Comparison of ENCODE assay signal across 24 mouse cellular contexts in genomic region chr5:34972471-34972870, GRCm38 (mm10). TPM values are rescaled to one million over a fixed set of nuclear protein-coding genes. Genes with fewer than 3 reads are reported as not detected.
A peak's percentile ranks its signal among the peaks of the same experiment; 100 is the strongest.
DNase-seq lines count a peak whose midpoint lies in the region; ATAC-seq lines count a peak whose summit lies in the region.
"Had no signal": no experiment of that assay in that cellular context is flagged by ENCODE, and none has a peak within 500 bp of the region (broad histone marks: within the 10 kb centered on the region; RNA-seq: fewer than 3 reads in every experiment).

No protein-coding gene starts in this region.

- peaks cover 17% of the 10 kb centered on the region for H3K36me3 ChIP-seq in heart, embryonic 11.5 days (ENCODE audit: control insufficient read depth, insufficient read depth, low read length)
- peaks cover 42% of the 10 kb centered on the region for H3K36me3 ChIP-seq in liver, embryonic 12.5 days
- peaks cover 92% of the 10 kb centered on the region for H3K36me3 ChIP-seq in midbrain, embryonic 10.5 days

- ATAC-seq in heart, embryonic 11.5 days (replicated peaks; ENCODE audit: insufficient number of reproducible peaks, low FRiP score, low TSS enrichment), result no peak
- peak; percentile 40 for ATAC-seq in CD4-positive, CD25-positive, alpha-beta regulatory T cell, adult 4 months
- no peak for ATAC-seq in liver, embryonic 12.5 days
- ATAC-seq: midbrain, embryonic 16.5 days had no signal

- no peak overlapping the region for H3K4me3 ChIP-seq in heart, embryonic 11.5 days (ENCODE audit: low read depth, low read length)
- no peak overlapping the region for H3K4me3 ChIP-seq in liver, embryonic 12.5 days
- no peak overlapping the region for H3K4me3 ChIP-seq in midbrain, embryonic 10.5 days
- H3K4me3 ChIP-seq: embryonic facial prominence, embryonic 13.5 days; erythroblast, embryonic 14.5 days; forebrain, embryonic 12.5 days; lung, embryonic 15.5 days; myocyte had no signal

- no peak overlapping the region for H3K9ac ChIP-seq in heart, embryonic 11.5 days (ENCODE audit: low read depth, low read length)
- peak overlapping the region; percentile 2; the same call in 1 of the 2 replicates for H3K9ac ChIP-seq in liver, embryonic 12.5 days
- H3K9ac ChIP-seq: embryonic facial prominence, embryonic 13.5 days; forebrain, embryonic 12.5 days; lung, embryonic 15.5 days had no signal

- no peaks in the 10 kb centered on the region for H3K9me3 ChIP-seq in heart, embryonic 11.5 days (replicated peaks; ENCODE audit: control insufficient read depth, low read length)
- no peaks in the 10 kb centered on the region for H3K9me3 ChIP-seq in liver, embryonic 12.5 days (replicated peaks)
- no peaks in the 10 kb centered on the region for H3K9me3 ChIP-seq in midbrain, embryonic 10.5 days (replicated peaks)
- H3K9me3 ChIP-seq: embryonic facial prominence, embryonic 13.5 days; forebrain, embryonic 12.5 days; lung, embryonic 15.5 days had no signal

- peak overlapping the region; percentile 69; the same call in 1 of the 2 replicates for H3K27ac ChIP-seq in heart, embryonic 11.5 days (ENCODE audit: low read depth, low read length)
- peak overlapping the region; percentile 94 for H3K27ac ChIP-seq in liver, embryonic 12.5 days
- H3K27ac ChIP-seq in midbrain, embryonic 10.5 days (replicated peaks), result no peak overlapping the region
- H3K27ac ChIP-seq: embryonic facial prominence, embryonic 13.5 days; forebrain, embryonic 12.5 days; kidney, postnatal 0 days; lung, embryonic 15.5 days; macrophage had no signal

- no peak for DNase-seq in heart, adult 11 months
- peak; percentile 31 for DNase-seq in naive thymus-derived CD4-positive, alpha-beta T cell, adult 2 months (ENCODE audit: low read depth)
- DNase-seq in midbrain, embryonic 10.5 days (ENCODE audit: low spot score), result no peak
- DNase-seq in thymus, postnatal 14 days, result no peak
- DNase-seq: adrenal gland, postnatal 10 days; B cell, adult 2 months; cerebellum, adult 2 months; cerebellum, postnatal 25 days; embryo, embryonic 11 days; kidney, adult 18-20 months; layer of hippocampus, adult 9-11 months; right cerebral cortex, postnatal 4 days; thymus, postnatal 4 days had no signal

- H3K4me1 ChIP-seq in heart, embryonic 11.5 days (ENCODE audit: control insufficient read depth, insufficient read depth, low read length), result peaks cover 50% of the 10 kb centered on the region
- H3K4me1 ChIP-seq in liver, embryonic 12.5 days, result peaks cover 97% of the 10 kb centered on the region
- peaks cover 9% of the 10 kb centered on the region for H3K4me1 ChIP-seq in midbrain, embryonic 10.5 days
- H3K4me1 ChIP-seq: lung, embryonic 15.5 days had no signal

- H3K27me3 ChIP-seq in heart, embryonic 11.5 days (ENCODE audit: control insufficient read depth, insufficient read depth, low read length), result no peaks in the 10 kb centered on the region
- no peaks in the 10 kb centered on the region for H3K27me3 ChIP-seq in liver, embryonic 12.5 days (replicated peaks)
- H3K27me3 ChIP-seq in midbrain, embryonic 10.5 days (ENCODE audit: low read depth, poor library complexity, severe bottlenecking), result no peaks in the 10 kb centered on the region
- H3K27me3 ChIP-seq: embryonic facial prominence, embryonic 13.5 days; forebrain, embryonic 12.5 days; lung, embryonic 15.5 days had no signal

- 66% methylated on average over 3 of the region's 3 CpGs for WGBS in heart, embryonic 11.5 days (ENCODE audit: insufficient replicate concordance)
- WGBS in liver, embryonic 12.5 days (ENCODE audit: insufficient replicate concordance), result 58% methylated on average over 3 of the region's 3 CpGs
- 94% methylated on average over 3 of the region's 3 CpGs for WGBS in midbrain, embryonic 10.5 days

- H3K4me2 ChIP-seq in heart, embryonic 11.5 days, result no peak overlapping the region
- H3K4me2 ChIP-seq in liver, embryonic 12.5 days, result 0 out of 2 replicates have a peak overlapping the region, but pooled peaks have one; percentile 6
- H3K4me2 ChIP-seq: embryonic facial prominence, embryonic 13.5 days; forebrain, embryonic 12.5 days; lung, embryonic 15.5 days had no signal

RNA-seq across cellular contexts. Expression of gene Rgs12, which starts 23.2 kb away (rescaled TPM):
- polyA plus RNA-seq in heart, embryonic 11.5 days (2014; fragmentation: Nextera tagmentation; extraction: Ambion mirVana), result 25.6 and 29.5 TPM in 2 replicates
- polyA plus RNA-seq in CD4-positive, CD25-positive, alpha-beta regulatory T cell, adult 4 months (2017; shearing (Covaris generic)), result 10 to 100 TPM in 1 of 2 experiments, 1 to 10 TPM in 1; 5.3 to 11.0 TPM
- 30.1 and 31.7 TPM in 2 replicates for polyA plus RNA-seq in liver, embryonic 12.5 days (2016; fragmentation: Nextera tagmentation; extraction: Ambion mirVana)
- polyA plus RNA-seq in midbrain, embryonic 10.5 days (2016; fragmentation: Nextera tagmentation; extraction: Ambion mirVana), result 62.9 and 74.4 TPM in 2 replicates
